Comparison of ENCODE assay signal across 8 mouse cellular contexts in genomic region chr9:58971154-58971553, GRCm38 (mm10).
DNase-seq lines count a peak whose midpoint lies in the region; ATAC-seq and TF ChIP-seq lines count a peak whose summit lies in the region.
"Not testable (repeated sequence)": the region's sequence is repeated elsewhere in the genome, so short reads cannot be mapped to it uniquely, and the experiment has no call there.

No protein-coding gene starts in this region.

- not testable (repeated sequence) for H3K27ac ChIP-seq in MEL (ENCODE audit: control insufficient read depth, low read depth, low read length); gastrocnemius, adult 2 months; heart, adult 2 months; intestine, postnatal 0 days (ENCODE audit: low read depth, low read length); layer of hippocampus, adult 2 months; liver, embryonic 14.5 days; lung, embryonic 14.5 days (ENCODE audit: low read depth); stomach, postnatal 0 days (replicated peaks)

- not testable (repeated sequence) for TF ChIP-seq EP300 in MEL (IDR thresholded peaks at IDR 0.05; ENCODE audit: low read depth in 1 of 2, low read length in 2 of 2); heart, adult 2 months (IDR thresholded peaks at IDR 0.05; ENCODE audit: insufficient read depth, low read depth, low read length); liver, embryonic 14.5 days (IDR thresholded peaks at IDR 0.05; ENCODE audit: low read depth); stomach, postnatal 0 days (optimal IDR thresholded peaks at IDR 0.05)

- not testable (repeated sequence) for H3K9ac ChIP-seq in MEL (ENCODE audit: control insufficient read depth, low read depth, low read length, poor library complexity, severe bottlenecking); heart, adult 2 months (ENCODE audit: low read depth, low read length); intestine, postnatal 0 days (ENCODE audit: low read depth, low read length); liver, embryonic 14.5 days (replicated peaks); lung, embryonic 14.5 days; stomach, postnatal 0 days (ENCODE audit: low read length)

- H3K4me2 ChIP-seq in intestine, postnatal 0 days (replicated peaks; ENCODE audit: low read depth); liver, embryonic 14.5 days (ENCODE audit: low read depth); lung, embryonic 14.5 days; stomach, postnatal 0 days (replicated peaks; ENCODE audit: low read depth): not testable (repeated sequence)

- not testable (repeated sequence) for DNase-seq in MEL (ENCODE audit: low read depth, low spot score); gastrocnemius, adult 2 months; heart, adult 2 months; layer of hippocampus, adult 2 months (ENCODE audit: low spot score in 2 of 2); liver, embryonic 14.5 days (ENCODE audit: low read depth in 3 of 3, low spot score in 3 of 3); lung, embryonic 14.5 days; stomach, postnatal 0 days (ENCODE audit: low spot score)

- 88% methylated on average over 2 of the region's 2 CpGs for WGBS in heart, adult 2 months
- WGBS in intestine, postnatal 0 days = 93% methylated on average over 2 of the region's 2 CpGs
- 44% methylated on average over 2 of the region's 2 CpGs for WGBS in liver, embryonic 14.5 days (ENCODE audit: insufficient replicate concordance)
- WGBS in lung, embryonic 14.5 days = 76% methylated on average over 2 of the region's 2 CpGs
- WGBS in stomach, postnatal 0 days = 82% methylated on average over 2 of the region's 2 CpGs

- TF ChIP-seq RAD21 in MEL (IDR thresholded peaks at IDR 0.05; ENCODE audit: low read depth, low read length) = not testable (repeated sequence)

- intact Hi-C loops in gastrocnemius, adult 2 months (cut with DNase I); heart, adult 2 months (cut with DNase I): not testable (repeated sequence)

- not testable (repeated sequence) for H3K79me2 ChIP-seq in MEL (ENCODE audit: control insufficient read depth, insufficient read depth, low read length, poor library complexity); heart, adult 2 months (replicated peaks; ENCODE audit: control insufficient read depth, insufficient read depth, low read length)

- H3K9me3 ChIP-seq in MEL (replicated peaks; ENCODE audit: insufficient read depth, low read length); intestine, postnatal 0 days (ENCODE audit: control insufficient read depth); liver, embryonic 14.5 days (ENCODE audit: control insufficient read depth, low read length); lung, embryonic 14.5 days (ENCODE audit: low read depth, low read length); stomach, postnatal 0 days (ENCODE audit: control insufficient read depth, low read length): not testable (repeated sequence)

- H3K4me1 ChIP-seq in MEL (ENCODE audit: control insufficient read depth in 1 of 2, insufficient read depth in 2 of 2, low read length in 2 of 2); heart, adult 2 months (ENCODE audit: control insufficient read depth, insufficient read depth, low read length); intestine, postnatal 0 days (replicated peaks; ENCODE audit: control insufficient read depth, insufficient read depth, low read length); liver, embryonic 14.5 days (replicated peaks; ENCODE audit: control insufficient read depth in 2 of 2, insufficient read depth in 2 of 2, low read length in 1 of 2); lung, embryonic 14.5 days (ENCODE audit: insufficient read depth); stomach, postnatal 0 days (replicated peaks; ENCODE audit: control insufficient read depth, insufficient read depth): not testable (repeated sequence)

- peaks cover 3 to 19% of the 10 kb centered on the region in 2 experiments for H3K27me3 ChIP-seq in MEL (ENCODE audit: control insufficient read depth in 1 of 2, insufficient read depth in 2 of 2, low read length in 2 of 2)
- H3K27me3 ChIP-seq in heart, adult 2 months (ENCODE audit: control insufficient read depth, insufficient read depth, low read length); intestine, postnatal 0 days (replicated peaks; ENCODE audit: control insufficient read depth, insufficient read depth, low read length); liver, embryonic 14.5 days (ENCODE audit: control insufficient read depth, insufficient read depth, low read length); lung, embryonic 14.5 days (ENCODE audit: insufficient read depth, low read length); stomach, postnatal 0 days (ENCODE audit: control insufficient read depth, insufficient read depth, low read length): not testable (repeated sequence)

- H3K4me3 ChIP-seq in MEL (ENCODE audit: control insufficient read depth in 1 of 2, insufficient read depth in 1 of 2, low read depth in 2 of 2, low read length in 2 of 2); gastrocnemius, adult 2 months; heart, adult 2 months; intestine, postnatal 0 days (ENCODE audit: low read depth, low read length); layer of hippocampus, adult 2 months; liver, embryonic 14.5 days (ENCODE audit: insufficient read depth in 1 of 2, low read depth in 2 of 2, low read length in 2 of 2); lung, embryonic 14.5 days (ENCODE audit: low read depth, low read length); stomach, postnatal 0 days (ENCODE audit: low read depth, low read length): not testable (repeated sequence)

- peak in 2 of 3 experiments; percentile 18 to 23; a peak in 2 of 6 replicates for TF ChIP-seq CTCF in MEL (IDR thresholded peaks at IDR 0.05 in 2 of 3, conservative IDR thresholded peaks at IDR 0.05 in 1 of 3; ENCODE audit: control insufficient read depth in 1 of 3, insufficient read depth in 1 of 3, low read depth in 2 of 3, low read length in 3 of 3, poor library complexity in 1 of 3, severe bottlenecking in 1 of 3)
- TF ChIP-seq CTCF in gastrocnemius, adult 2 months (IDR thresholded peaks at IDR 0.05) = peak; percentile 45
- peak; percentile 58 for TF ChIP-seq CTCF in heart, adult 2 months (IDR thresholded peaks at IDR 0.05)
- TF ChIP-seq CTCF in intestine, postnatal 0 days (IDR thresholded peaks at IDR 0.05; ENCODE audit: low read depth) = peak; percentile 39
- TF ChIP-seq CTCF in layer of hippocampus, adult 2 months (conservative IDR thresholded peaks at IDR 0.05) = peak; percentile 68
- peak; percentile 6; the same call in 1 of the 2 replicates for TF ChIP-seq CTCF in liver, embryonic 14.5 days (IDR thresholded peaks at IDR 0.05; ENCODE audit: low read depth)
- TF ChIP-seq CTCF in lung, embryonic 14.5 days (IDR thresholded peaks at IDR 0.05; ENCODE audit: low read depth) = peak; percentile 22; the same call in 1 of the 2 replicates
- peak; percentile 36 for TF ChIP-seq CTCF in stomach, postnatal 0 days (IDR thresholded peaks at IDR 0.05; ENCODE audit: low read depth)

- ATAC-seq in intestine, postnatal 0 days; liver, embryonic 14.5 days (ENCODE audit: insufficient read depth); lung, embryonic 14.5 days (ENCODE audit: insufficient read depth); stomach, postnatal 0 days (ENCODE audit: low FRiP score, low TSS enrichment): not testable (repeated sequence)

- TF ChIP-seq POLR2A in MEL (IDR thresholded peaks at IDR 0.05; ENCODE audit: control insufficient read depth in 1 of 2, insufficient read depth in 1 of 2, low read depth in 1 of 2, low read length in 2 of 2, poor library complexity in 1 of 2); heart, adult 2 months (IDR thresholded peaks at IDR 0.05; ENCODE audit: insufficient read depth, low read depth, low read length): not testable (repeated sequence)

- not testable (repeated sequence) for H3K36me3 ChIP-seq in MEL (ENCODE audit: control insufficient read depth in 1 of 2, insufficient read depth in 2 of 2, low read length in 2 of 2); heart, adult 2 months (ENCODE audit: control insufficient read depth, insufficient read depth, low read length); intestine, postnatal 0 days (ENCODE audit: control insufficient read depth, insufficient read depth); liver, embryonic 14.5 days (replicated peaks; ENCODE audit: control insufficient read depth, insufficient read depth, low read depth); lung, embryonic 14.5 days (ENCODE audit: insufficient read depth); stomach, postnatal 0 days (ENCODE audit: control insufficient read depth, insufficient read depth, low read length)

Comparison
In these comparisons a context has a peak if more than half of its experiments do, and no peak if none do; other contexts are left out.
1. CTCF ChIP-seq: peak in every context shown above with its lines; median percentile 68 in layer of hippocampus, adult 2 months; 58 in heart, adult 2 months; 45 in gastrocnemius, adult 2 months; 39 in intestine, postnatal 0 days; 36 in stomach, postnatal 0 days; 22 in lung, embryonic 14.5 days; 20 in MEL; 6 in liver, embryonic 14.5 days.